Comparison of ENCODE assay signal across 8 mouse cellular contexts in genomic region chr11:69410310-69411072, GRCm38 (mm10). TPM values are rescaled to one million over a fixed set of nuclear protein-coding genes. Genes with fewer than 3 reads are reported as not detected.
DNase-seq lines count a peak whose midpoint lies in the region; ATAC-seq and TF ChIP-seq lines count a peak whose summit lies in the region.

No protein-coding gene starts in this region.

- WGBS in bone marrow, adult 2 months, result under 1% methylated on average over 41 of the region's 41 CpGs
- WGBS in hindbrain, postnatal 0 days, result under 1% methylated on average over 41 of the region's 41 CpGs
- WGBS in limb, embryonic 13.5 days, result 1% methylated on average over 41 of the region's 41 CpGs
- WGBS in midbrain, embryonic 12.5 days, result 1% methylated on average over 37 of the region's 41 CpGs
- WGBS in stomach, embryonic 14.5 days, result under 1% methylated on average over 41 of the region's 41 CpGs

- ATAC-seq in cerebellum, adult (ENCODE audit: insufficient number of reproducible peaks, low FRiP score, low TSS enrichment), result no peak
- peak; percentile 3; the same call in 1 of the 2 replicates for ATAC-seq in hindbrain, postnatal 0 days
- ATAC-seq in limb, embryonic 13.5 days (ENCODE audit: low FRiP score, low read depth), result peak; percentile 4; the same call in 1 of the 2 replicates
- ATAC-seq in midbrain, embryonic 12.5 days (ENCODE audit: low FRiP score, low read depth), result peak; percentile 5
- 0 out of 2 replicates have a peak, but pooled peaks have one; percentile 3 for ATAC-seq in stomach, embryonic 14.5 days (ENCODE audit: insufficient number of reproducible peaks, insufficient read depth, low FRiP score, low read depth)

- peak overlapping the region; percentile 98 for H3K4me2 ChIP-seq in hindbrain, postnatal 0 days (ENCODE audit: low read depth, low read length)
- peak overlapping the region; percentile 98 for H3K4me2 ChIP-seq in limb, embryonic 13.5 days (replicated peaks)
- H3K4me2 ChIP-seq in midbrain, embryonic 12.5 days (replicated peaks), result peak overlapping the region; percentile 98
- peak overlapping the region; percentile 99 for H3K4me2 ChIP-seq in stomach, embryonic 14.5 days (replicated peaks; ENCODE audit: low read depth, low read length)

- peaks cover 5% of the 10 kb centered on the region; the same call in 1 of the 2 replicates for H3K4me1 ChIP-seq in bone marrow, adult 2 months (ENCODE audit: control insufficient read depth, insufficient read depth, low read length)
- peaks cover 40% of the 10 kb centered on the region for H3K4me1 ChIP-seq in hindbrain, postnatal 0 days (ENCODE audit: insufficient read depth, low read length)
- peaks cover 58% of the 10 kb centered on the region for H3K4me1 ChIP-seq in limb, embryonic 13.5 days
- peaks cover 56% of the 10 kb centered on the region for H3K4me1 ChIP-seq in midbrain, embryonic 12.5 days
- H3K4me1 ChIP-seq in stomach, embryonic 14.5 days (ENCODE audit: control insufficient read depth, insufficient read depth, low read length), result peaks cover 39% of the 10 kb centered on the region

- peak overlapping the region; percentile 98 for H3K4me3 ChIP-seq in bone marrow, adult 2 months (replicated peaks; ENCODE audit: control insufficient read depth, low read depth, low read length)
- peak overlapping the region; percentile 79 for H3K4me3 ChIP-seq in hindbrain, postnatal 0 days (ENCODE audit: low read length)
- H3K4me3 ChIP-seq in limb, embryonic 13.5 days, result peak overlapping the region; percentile 82
- peak overlapping the region; percentile 64 for H3K4me3 ChIP-seq in midbrain, embryonic 12.5 days
- H3K4me3 ChIP-seq in stomach, embryonic 14.5 days (ENCODE audit: low read depth, low read length), result peak overlapping the region; percentile 84

- H3K27ac ChIP-seq in bone marrow, adult 2 months (ENCODE audit: control insufficient read depth, insufficient read depth, low read depth, low read length, poor library complexity), result peak overlapping the region; percentile 96
- H3K27ac ChIP-seq in hindbrain, postnatal 0 days, result peak overlapping the region; percentile 86
- peak overlapping the region; percentile 96 for H3K27ac ChIP-seq in limb, embryonic 13.5 days
- H3K27ac ChIP-seq in midbrain, embryonic 12.5 days (replicated peaks), result peak overlapping the region; percentile 98
- H3K27ac ChIP-seq in stomach, embryonic 14.5 days (ENCODE audit: low read length), result peak overlapping the region; percentile 99

- no peaks in the 10 kb centered on the region for H3K27me3 ChIP-seq in hindbrain, postnatal 0 days (ENCODE audit: insufficient read depth, low read length)
- no peaks in the 10 kb centered on the region for H3K27me3 ChIP-seq in limb, embryonic 13.5 days
- H3K27me3 ChIP-seq in midbrain, embryonic 12.5 days, result no peaks in the 10 kb centered on the region
- H3K27me3 ChIP-seq in stomach, embryonic 14.5 days (ENCODE audit: control insufficient read depth, insufficient read depth, low read length), result no peaks in the 10 kb centered on the region

- no peak for TF ChIP-seq POLR2A in bone marrow, adult 2 months (IDR thresholded peaks at IDR 0.05; ENCODE audit: borderline replicate concordance, control insufficient read depth, low read depth, low read length)

- H3K36me3 ChIP-seq in hindbrain, postnatal 0 days (ENCODE audit: insufficient read depth, low read length), result peaks cover 22% of the 10 kb centered on the region
- H3K36me3 ChIP-seq in limb, embryonic 13.5 days, result peaks cover 51% of the 10 kb centered on the region
- H3K36me3 ChIP-seq in midbrain, embryonic 12.5 days, result peaks cover 39% of the 10 kb centered on the region
- H3K36me3 ChIP-seq in stomach, embryonic 14.5 days (ENCODE audit: control insufficient read depth, insufficient read depth, low read length), result peaks cover 41% of the 10 kb centered on the region

- peak overlapping the region; percentile 91 for H3K9ac ChIP-seq in hindbrain, postnatal 0 days (replicated peaks; ENCODE audit: low read length)
- H3K9ac ChIP-seq in limb, embryonic 13.5 days, result peak overlapping the region; percentile 94
- H3K9ac ChIP-seq in midbrain, embryonic 12.5 days (replicated peaks), result peak overlapping the region; percentile 96
- H3K9ac ChIP-seq in stomach, embryonic 14.5 days (replicated peaks; ENCODE audit: low read depth, low read length), result peak overlapping the region; percentile 84

- peak; percentile 59 to 69 for DNase-seq in cerebellum, postnatal 10 days
- DNase-seq in gastrocnemius, postnatal 10 days, result peak; percentile 65
- DNase-seq in hindbrain, postnatal 0 days (ENCODE audit: low spot score), result peak; percentile 53

- TF ChIP-seq CTCF in bone marrow, adult 2 months (IDR thresholded peaks at IDR 0.05; ENCODE audit: control insufficient read depth, insufficient read depth, low read length), result no peak
- no peak for TF ChIP-seq CTCF in hindbrain, postnatal 0 days (IDR thresholded peaks at IDR 0.05; ENCODE audit: low read depth)

- H3K9me3 ChIP-seq in hindbrain, postnatal 0 days (ENCODE audit: low read length), result no peaks in the 10 kb centered on the region
- no peaks in the 10 kb centered on the region for H3K9me3 ChIP-seq in limb, embryonic 13.5 days
- no peaks in the 10 kb centered on the region for H3K9me3 ChIP-seq in midbrain, embryonic 12.5 days
- H3K9me3 ChIP-seq in stomach, embryonic 14.5 days (ENCODE audit: control insufficient read depth, low read depth, low read length), result no peaks in the 10 kb centered on the region

RNA-seq across cellular contexts. Expression of gene Kdm6b, which starts 3.0 kb away (rescaled TPM):
- polyA plus RNA-seq in bone marrow, adult 2 months (2011; ENCODE audit: insufficient read depth, insufficient read length, low replicate concordance, missing spikeins), result 13.7 and 29.2 TPM in 2 replicates
- total RNA-seq in gastrocnemius, postnatal 10 days (2021), result 10 to 100 TPM; 35.9 to 47.5 TPM
- total RNA-seq in hindbrain, postnatal 0 days (2014; rRNA removed), result 8.0 and 10.5 TPM in 2 replicates
- polyA plus RNA-seq in hindbrain, postnatal 0 days (2015; fragmentation: Nextera tagmentation; extraction: Ambion mirVana), result 20.5 and 22.3 TPM in 2 replicates
- 47.3 and 49.3 TPM in 2 replicates for polyA plus RNA-seq in limb, embryonic 13.5 days (2015; fragmentation: Nextera tagmentation; extraction: Ambion mirVana)
- polyA plus RNA-seq in midbrain, embryonic 12.5 days (2016; fragmentation: Nextera tagmentation; extraction: Ambion mirVana), result 48.7 and 50.7 TPM in 2 replicates
- 30.6 and 34.3 TPM in 2 replicates for polyA plus RNA-seq in stomach, embryonic 14.5 days (2014; fragmentation: Nextera tagmentation; extraction: Ambion mirVana)

RNA-seq across cellular contexts. Expression of gene Tmem88, which starts 12.5 kb away (rescaled TPM):
- 1.6 TPM in 1 of 2 replicates, not detected in the other for polyA plus RNA-seq in bone marrow, adult 2 months (2011; ENCODE audit: insufficient read depth, insufficient read length, low replicate concordance, missing spikeins)
- total RNA-seq in gastrocnemius, postnatal 10 days (2021), result 10 to 100 TPM; 14.0 to 15.7 TPM
- 3.8 and 4.3 TPM in 2 replicates for total RNA-seq in hindbrain, postnatal 0 days (2014; rRNA removed)
- 8.7 and 9.5 TPM in 2 replicates for polyA plus RNA-seq in hindbrain, postnatal 0 days (2015; fragmentation: Nextera tagmentation; extraction: Ambion mirVana)
- 24.0 and 25.6 TPM in 2 replicates for polyA plus RNA-seq in limb, embryonic 13.5 days (2015; fragmentation: Nextera tagmentation; extraction: Ambion mirVana)
- 11.4 and 12.1 TPM in 2 replicates for polyA plus RNA-seq in midbrain, embryonic 12.5 days (2016; fragmentation: Nextera tagmentation; extraction: Ambion mirVana)
- 30.0 and 30.3 TPM in 2 replicates for polyA plus RNA-seq in stomach, embryonic 14.5 days (2014; fragmentation: Nextera tagmentation; extraction: Ambion mirVana)

RNA-seq across cellular contexts. Expression of gene Cyb5d1, which starts 15.1 kb away (rescaled TPM):
- 5.1 and 9.1 TPM in 2 replicates for polyA plus RNA-seq in bone marrow, adult 2 months (2011; ENCODE audit: insufficient read depth, insufficient read length, low replicate concordance, missing spikeins)
- 10 to 100 TPM; 18.8 to 22.3 TPM for total RNA-seq in gastrocnemius, postnatal 10 days (2021)
- 21.8 and 26.9 TPM in 2 replicates for total RNA-seq in hindbrain, postnatal 0 days (2014; rRNA removed)
- polyA plus RNA-seq in hindbrain, postnatal 0 days (2015; fragmentation: Nextera tagmentation; extraction: Ambion mirVana), result 18.5 and 22.2 TPM in 2 replicates
- 35.6 and 38.1 TPM in 2 replicates for polyA plus RNA-seq in limb, embryonic 13.5 days (2015; fragmentation: Nextera tagmentation; extraction: Ambion mirVana)
- 52.9 and 53.8 TPM in 2 replicates for polyA plus RNA-seq in midbrain, embryonic 12.5 days (2016; fragmentation: Nextera tagmentation; extraction: Ambion mirVana)
- polyA plus RNA-seq in stomach, embryonic 14.5 days (2014; fragmentation: Nextera tagmentation; extraction: Ambion mirVana), result 15.0 and 23.5 TPM in 2 replicates

RNA-seq across cellular contexts. Expression of gene Naa38, which starts 15.2 kb away (rescaled TPM):
- polyA plus RNA-seq in bone marrow, adult 2 months (2011; ENCODE audit: insufficient read depth, insufficient read length, low replicate concordance, missing spikeins), result 23.1 and 43.9 TPM in 2 replicates
- 10 to 100 TPM; 83.8 to 94.5 TPM for total RNA-seq in gastrocnemius, postnatal 10 days (2021)
- total RNA-seq in hindbrain, postnatal 0 days (2014; rRNA removed), result 77.1 and 99.0 TPM in 2 replicates
- 162 and 163 TPM in 2 replicates for polyA plus RNA-seq in hindbrain, postnatal 0 days (2015; fragmentation: Nextera tagmentation; extraction: Ambion mirVana)
- 127 and 137 TPM in 2 replicates for polyA plus RNA-seq in limb, embryonic 13.5 days (2015; fragmentation: Nextera tagmentation; extraction: Ambion mirVana)
- polyA plus RNA-seq in midbrain, embryonic 12.5 days (2016; fragmentation: Nextera tagmentation; extraction: Ambion mirVana), result 98.9 and 105 TPM in 2 replicates
- 158 and 177 TPM in 2 replicates for polyA plus RNA-seq in stomach, embryonic 14.5 days (2014; fragmentation: Nextera tagmentation; extraction: Ambion mirVana)

RNA-seq across cellular contexts. Expression of gene Chd3, which starts 41.3 kb away (rescaled TPM):
- 49.6 and 54.5 TPM in 2 replicates for polyA plus RNA-seq in bone marrow, adult 2 months (2011; ENCODE audit: insufficient read depth, insufficient read length, low replicate concordance, missing spikeins)
- 10 to 100 TPM; 39.0 to 59.5 TPM for total RNA-seq in gastrocnemius, postnatal 10 days (2021)
- 252 and 255 TPM in 2 replicates for total RNA-seq in hindbrain, postnatal 0 days (2014; rRNA removed)
- polyA plus RNA-seq in hindbrain, postnatal 0 days (2015; fragmentation: Nextera tagmentation; extraction: Ambion mirVana), result 46.6 and 49.7 TPM in 2 replicates
- 117 and 119 TPM in 2 replicates for polyA plus RNA-seq in limb, embryonic 13.5 days (2015; fragmentation: Nextera tagmentation; extraction: Ambion mirVana)
- polyA plus RNA-seq in midbrain, embryonic 12.5 days (2016; fragmentation: Nextera tagmentation; extraction: Ambion mirVana), result 78.7 and 88.5 TPM in 2 replicates
- polyA plus RNA-seq in stomach, embryonic 14.5 days (2014; fragmentation: Nextera tagmentation; extraction: Ambion mirVana), result 85.3 and 87.4 TPM in 2 replicates
